Mouse (Mus musculus) activated CD4-positive, CD25-positive, alpha-beta regulatory T cell (primary cell): Measurements from ENCODE around the gene Tpbgl. TPM values are rescaled to one million over a fixed set of nuclear protein-coding genes. Genes with fewer than 3 reads are reported as not detected.

Experiments
- polyA plus RNA-seq, 2 experiments: library from polyadenylated mRNA; unstranded; fragments of 100-300 nt; shearing (Covaris generic); gene quantifications; one replicate each; pipeline ENCODE4 v1.2.1; 2017

Tpbgl gene
- under 1 TPM; 0.11 to 0.98 TPM for polyA plus RNA-seq

GRCm38 (mm10) chr7:99626376-99627270 lies at the start of gene Tpbgl:
Tpbgl (minus strand) TSS chr7:99627103.

Other genes with a start within 250 kb of the Tpbgl start
- gene Gdpd5, start 245.7 kb downstream of the Tpbgl start, polyA plus RNA-seq: 10 to 100 TPM in 1 of 2 experiments, 1 to 10 TPM in 1; 8.4 to 28.4 TPM
- gene Klhl35, start 161.1 kb downstream of the Tpbgl start, polyA plus RNA-seq: 1 to 10 TPM; 1.5 to 5.8 TPM
- 1,000 to 10,000 TPM; 1,095 to 1,751 TPM for gene Rps3, start 143.4 kb downstream of the Tpbgl start, polyA plus RNA-seq
- gene Arrb1, start 91.6 kb downstream of the Tpbgl start, polyA plus RNA-seq: 10 to 100 TPM; 10.5 to 13.8 TPM
- under 1 TPM; 0.24 to 0.81 TPM for gene Slco2b1, start 84.2 kb upstream of the Tpbgl start, polyA plus RNA-seq
- not detected for gene Olfr520, start 103.2 kb upstream of the Tpbgl start, polyA plus RNA-seq
- gene Olfr521, start 136.4 kb upstream of the Tpbgl start, polyA plus RNA-seq: not detected
- 10 to 100 TPM; 15.4 to 29.8 TPM for gene Neu3, start 201.3 kb upstream of the Tpbgl start, polyA plus RNA-seq
- under 1 TPM in 1 of 2 experiments, not detected in 1; 0.24 TPM for gene Xrra1, start 232.0 kb upstream of the Tpbgl start, polyA plus RNA-seq
- gene Spcs2, start 236.4 kb upstream of the Tpbgl start, polyA plus RNA-seq: 100 to 1,000 TPM; 391 to 462 TPM